Mouse (Mus musculus) splenic B cell, adult 2 months (primary cell): ENCODE results near the gene Soat1.
"Not testable (repeated sequence)": the region's sequence is repeated elsewhere in the genome, so short reads cannot be mapped to it uniquely, and the experiment has no call there.

Source experiments
- DNase-seq: peaks from one replicate; pipeline ENCODE4 v3.0.0-alpha.2; 2011; ENCODE audit warnings: low read depth, low spot score
- H3K27me3 ChIP-seq: 2 replicates; pipeline ENCODE4 v1.6.1; 2012; ENCODE audit warnings: mild to moderate bottlenecking, low read length, moderate library complexity, mixed read lengths; ENCODE audit not compliant: control insufficient read depth, poor library complexity, insufficient read depth, severe bottlenecking
- H3K36me3 ChIP-seq: 2 replicates; pipeline ENCODE4 v1.6.1; 2012; ENCODE audit warnings: mild to moderate bottlenecking, low read length, moderate library complexity, mixed read lengths; ENCODE audit not compliant: control insufficient read depth, poor library complexity, insufficient read depth, severe bottlenecking

Soat1 gene

DNA sequence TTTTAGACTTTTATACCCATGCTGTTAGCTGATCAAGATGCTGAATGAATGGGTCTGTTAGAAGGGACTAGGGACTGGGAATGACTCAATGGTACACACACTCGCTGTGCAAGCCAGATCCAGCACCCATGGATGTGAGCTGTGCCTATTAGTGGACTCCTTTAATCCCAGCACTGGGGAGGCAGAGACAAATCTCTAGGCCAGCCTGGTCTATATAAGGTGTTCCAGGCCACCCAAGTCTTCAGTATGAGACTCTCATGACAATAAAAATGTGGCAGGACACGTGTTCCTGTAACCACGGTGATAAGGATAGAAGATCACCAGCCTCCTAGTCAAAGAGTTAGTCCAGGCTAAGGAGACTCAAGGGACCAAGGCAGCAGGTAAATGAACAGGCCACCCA is 50.1 kb downstream of the Soat1 start:
- H3K36me3 ChIP-seq = no peaks in the 10 kb centered on the region
- no peak for DNase-seq
- H3K27me3 ChIP-seq = no peaks in the 10 kb centered on the region

DNA sequence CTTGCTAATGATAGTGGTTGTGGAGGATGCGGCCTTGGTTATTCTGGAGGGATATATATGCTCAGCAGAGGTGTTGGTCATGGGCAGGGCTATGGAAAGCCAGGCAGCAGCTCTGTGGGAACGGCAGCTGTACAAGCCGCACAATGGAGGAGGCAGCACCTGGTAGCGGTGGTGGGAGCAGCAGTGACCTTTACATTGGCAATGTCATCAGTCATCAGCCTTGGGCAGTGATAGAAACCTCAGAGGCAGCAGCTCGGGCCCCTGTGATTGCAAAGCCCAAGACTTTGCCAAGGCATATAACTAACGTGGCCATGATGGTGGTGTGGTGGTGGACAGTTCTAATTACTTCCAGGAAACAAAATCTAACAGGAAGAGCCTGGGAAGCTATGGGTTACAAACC is 50.6 kb downstream of the Soat1 start:
- DNase-seq = no peak
- Histone ChIP-seq H3K27me3 (no peaks in the 10 kb centered on the region), H3K36me3 (no peaks in the 10 kb centered on the region)

DNA sequence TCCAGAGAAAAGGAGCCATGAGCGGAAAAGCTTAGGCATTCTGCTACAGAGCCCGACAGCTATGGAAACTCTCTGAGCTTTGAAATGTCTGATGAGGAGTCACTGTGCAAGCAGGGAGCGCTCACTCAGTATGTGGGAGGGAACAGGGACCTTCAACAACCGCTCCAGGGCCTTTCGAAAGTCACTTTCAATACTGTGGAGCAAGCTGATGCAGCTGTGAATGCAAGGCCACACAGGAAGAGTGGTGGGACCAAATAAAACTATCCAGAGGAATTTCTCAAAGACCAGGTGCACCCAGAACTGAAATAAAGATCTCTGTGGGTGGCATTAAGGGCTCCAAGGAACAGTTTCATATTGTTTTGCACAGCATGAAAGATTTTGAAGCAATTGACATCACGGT is 51.3 kb downstream of the Soat1 start:
- Histone ChIP-seq H3K36me3 (no peaks in the 10 kb centered on the region), H3K27me3 (no peaks in the 10 kb centered on the region)
- no peak for DNase-seq

DNA sequence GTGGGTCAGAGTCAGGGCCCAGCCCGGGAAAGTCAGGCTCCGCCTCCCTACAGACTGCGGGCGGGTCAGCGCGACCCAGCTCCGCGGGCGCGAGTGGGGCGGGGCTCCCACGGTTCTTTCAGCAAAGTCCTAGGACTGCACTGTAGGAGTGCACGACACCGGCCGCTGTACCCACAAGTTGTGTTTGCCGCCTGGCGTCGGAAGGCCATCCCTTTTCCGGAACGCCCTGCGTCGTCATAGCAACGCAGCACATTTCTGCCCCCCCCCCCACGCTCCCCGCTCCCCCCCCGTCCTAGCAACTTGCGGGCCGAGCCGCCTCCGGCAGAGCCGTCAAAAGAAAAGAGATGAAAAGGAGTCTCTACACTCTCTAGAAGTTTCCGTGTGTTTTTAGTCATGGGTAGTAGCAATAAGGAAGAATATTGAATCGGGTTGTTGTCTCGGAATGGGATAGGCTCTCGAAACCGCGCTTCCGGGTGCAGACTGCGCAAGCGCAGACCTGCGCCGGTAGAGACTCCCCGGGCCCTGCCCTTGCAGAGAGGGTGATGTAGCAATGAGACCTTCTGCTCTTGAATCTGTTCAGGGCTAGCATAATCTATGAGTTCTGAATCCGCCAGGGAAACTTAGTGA is 53.3 kb downstream of the Soat1 start, which contains the start of gene Axdnd1:
Gene Axdnd1, minus strand, starts transcription at position 489 of the 627 bp plus-strand sequence.
- DNase-seq = peak; percentile 93
- no peaks in the 10 kb centered on the region for H3K27me3 ChIP-seq
- no peaks in the 10 kb centered on the region for H3K36me3 ChIP-seq

DNA sequence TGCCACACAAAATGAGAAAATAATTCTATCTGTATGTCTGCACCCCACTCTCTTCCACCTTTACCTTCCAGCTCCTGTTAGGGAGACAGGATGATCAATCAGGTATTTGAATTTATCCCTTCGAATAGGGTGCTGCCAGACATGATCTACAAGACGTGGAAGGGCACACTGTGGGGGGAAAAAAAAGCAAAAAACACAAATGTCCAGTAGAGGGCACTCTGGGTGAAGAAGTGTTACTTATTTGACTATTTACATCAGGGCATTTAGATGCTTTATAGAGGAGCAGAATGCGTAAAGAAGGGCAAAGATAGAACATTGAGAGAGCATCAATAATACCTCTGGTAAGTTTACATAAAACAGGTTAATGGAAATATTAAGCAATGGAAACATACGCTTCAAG is 56.0 kb downstream of the Soat1 start:
- Histone ChIP-seq H3K36me3 (no peaks in the 10 kb centered on the region), H3K27me3 (no peaks in the 10 kb centered on the region)
- peak; percentile 83 for DNase-seq

DNA sequence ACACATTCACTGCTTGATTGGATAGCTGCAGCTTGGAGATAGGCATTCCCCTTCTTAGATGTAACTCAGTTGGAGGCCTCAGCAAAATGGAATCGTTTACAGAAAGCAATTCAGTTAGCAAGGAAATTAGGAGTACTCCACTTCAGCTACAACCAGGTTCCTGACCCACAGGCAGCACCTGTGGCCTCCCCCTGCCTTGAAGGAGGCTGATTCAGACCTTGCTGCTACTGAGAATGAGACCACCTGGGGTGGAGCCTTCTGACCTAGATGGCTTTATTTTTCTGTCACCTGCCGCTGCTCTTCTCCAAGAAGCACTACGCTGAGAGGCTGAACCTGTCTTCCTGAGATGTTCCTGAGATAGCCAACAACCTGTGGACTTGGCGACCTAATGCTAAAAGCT is 65.6 kb downstream of the Soat1 start:
- DNase-seq = no peak
- Histone ChIP-seq H3K27me3 (no peaks in the 10 kb centered on the region), H3K36me3 (no peaks in the 10 kb centered on the region)

DNA sequence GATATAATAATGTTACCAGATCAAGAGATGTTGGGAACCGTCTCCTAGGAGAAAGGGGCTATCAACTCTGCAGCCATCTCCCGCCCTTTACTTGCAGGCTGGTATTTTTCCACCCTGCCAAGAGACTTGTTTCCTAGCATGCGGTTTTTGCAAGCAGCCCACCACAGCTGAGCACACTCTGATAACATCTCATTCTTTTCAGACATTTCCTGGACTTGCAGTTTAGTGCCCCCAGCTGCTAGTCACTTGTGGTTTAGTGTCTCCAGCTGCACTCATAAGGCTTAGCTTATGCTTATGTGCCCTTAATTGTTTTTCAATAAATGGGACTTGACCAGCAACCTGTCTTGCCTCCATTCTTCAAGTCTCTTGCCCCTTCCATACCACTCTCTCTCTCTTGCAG is 66.1 kb downstream of the Soat1 start:
- Histone ChIP-seq H3K36me3 (no peaks in the 10 kb centered on the region), H3K27me3 (no peaks in the 10 kb centered on the region)
- no peak for DNase-seq

DNA sequence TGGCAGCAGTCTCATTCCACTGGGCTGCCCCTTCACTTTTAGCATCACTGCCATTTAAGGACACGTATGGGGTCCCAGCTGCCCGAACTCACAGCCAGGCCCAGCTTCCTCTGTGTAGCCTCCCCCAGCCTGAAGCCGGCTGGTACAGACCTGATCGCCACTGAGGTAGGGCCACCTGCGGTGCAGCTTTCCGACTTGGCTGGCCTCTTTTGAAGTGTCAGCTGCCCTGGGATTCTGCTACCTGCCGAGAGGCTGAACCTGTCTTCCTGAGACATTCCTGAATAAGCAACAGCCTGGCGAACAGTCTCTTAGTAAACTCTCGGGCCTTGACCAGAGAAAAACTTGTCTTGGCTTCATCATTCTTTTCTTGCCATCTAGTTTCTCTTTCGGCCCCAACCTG is 70.9 kb downstream of the Soat1 start:
- H3K27me3 ChIP-seq = no peaks in the 10 kb centered on the region
- no peak for DNase-seq
- no peaks in the 10 kb centered on the region for H3K36me3 ChIP-seq

DNA sequence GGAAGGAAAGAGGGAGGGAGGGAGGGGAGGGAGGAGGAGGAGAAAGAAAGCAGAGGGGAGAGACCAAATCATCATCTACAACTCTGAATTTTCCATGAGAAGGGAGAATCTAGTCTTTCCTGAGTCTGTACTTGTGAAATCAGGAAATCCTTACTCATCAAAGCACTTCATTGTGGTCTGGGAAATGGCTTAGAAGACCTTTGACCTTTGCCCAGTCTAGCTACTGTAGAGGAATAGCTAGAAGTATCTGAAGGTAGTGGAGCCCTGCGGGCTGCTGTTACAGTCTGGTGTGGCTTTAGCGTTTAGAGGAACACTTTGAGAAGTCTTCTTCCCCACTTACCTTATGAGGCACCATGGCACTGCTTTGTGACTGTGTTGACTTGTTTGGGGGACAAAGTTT is 71.6 kb downstream of the Soat1 start:
- Histone ChIP-seq H3K27me3 (no peaks in the 10 kb centered on the region), H3K36me3 (no peaks in the 10 kb centered on the region)
- no peak for DNase-seq

DNA sequence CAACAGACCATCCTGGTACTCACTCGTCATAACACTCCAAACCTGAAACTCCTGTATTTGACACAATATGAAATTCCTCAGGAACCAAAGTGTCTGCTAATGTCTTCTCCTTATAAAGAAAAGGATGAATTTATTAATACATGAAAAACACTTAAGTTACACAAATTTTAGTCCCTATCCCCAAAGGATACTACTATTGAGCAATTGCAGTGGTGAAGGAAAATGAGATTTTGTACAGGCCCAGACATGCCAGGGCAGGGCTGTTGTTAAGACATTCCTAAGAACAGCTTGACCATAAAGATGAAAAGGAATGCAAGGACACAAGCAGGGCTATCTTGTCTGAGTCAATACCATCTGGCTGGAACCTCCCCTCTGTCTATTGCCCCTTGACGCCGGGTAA is 74.0 kb downstream of the Soat1 start:
- not testable (repeated sequence) for DNase-seq, H3K27me3 ChIP-seq, H3K36me3 ChIP-seq

DNA sequence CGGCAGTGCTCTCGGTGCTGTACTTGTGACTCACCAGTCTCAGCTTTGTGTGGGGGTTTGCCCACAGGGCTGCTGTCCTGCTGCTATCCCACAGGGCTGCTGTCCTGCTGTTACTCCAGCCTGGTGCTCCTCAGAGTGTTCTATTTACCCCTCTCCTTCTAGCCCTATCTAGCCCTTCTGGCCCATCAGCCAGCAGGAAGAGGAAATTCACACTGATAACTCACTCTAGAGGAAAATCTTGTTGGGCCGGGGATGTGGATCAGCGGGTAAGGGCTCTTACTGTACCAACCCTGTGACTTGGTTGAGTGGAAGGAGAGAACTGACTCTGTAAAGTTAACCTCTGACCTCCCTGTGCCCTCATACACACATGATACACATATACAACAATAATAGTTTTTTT is 81.0 kb downstream of the Soat1 start:
- H3K27me3 ChIP-seq = no peaks in the 10 kb centered on the region
- DNase-seq = no peak

DNA sequence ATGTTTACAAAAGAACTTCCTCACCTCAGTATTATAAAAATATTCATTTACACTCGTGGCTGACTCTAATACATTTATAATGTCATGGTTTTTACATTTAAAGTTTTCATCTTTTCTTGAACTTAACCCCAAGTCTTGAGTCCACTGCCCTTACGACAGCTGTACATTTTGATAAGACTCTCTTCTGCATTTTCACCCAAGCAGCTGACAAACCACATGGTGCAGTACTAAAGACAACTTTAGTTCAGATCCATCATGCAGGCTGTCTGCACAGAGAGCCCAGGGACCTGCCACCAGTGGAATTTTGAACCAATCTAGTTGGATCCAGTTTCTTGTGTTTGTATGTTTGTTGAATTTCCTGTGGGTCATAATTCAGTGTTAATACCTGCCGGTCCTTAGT is 87.3 kb downstream of the Soat1 start:
- no peak for DNase-seq
- H3K36me3 ChIP-seq = no peaks in the 10 kb centered on the region
- no peaks in the 10 kb centered on the region for H3K27me3 ChIP-seq

More for the DNA sequence above, 81.0 kb downstream of the Soat1 start:
- no peaks in the 10 kb centered on the region for H3K36me3 ChIP-seq

DNA sequence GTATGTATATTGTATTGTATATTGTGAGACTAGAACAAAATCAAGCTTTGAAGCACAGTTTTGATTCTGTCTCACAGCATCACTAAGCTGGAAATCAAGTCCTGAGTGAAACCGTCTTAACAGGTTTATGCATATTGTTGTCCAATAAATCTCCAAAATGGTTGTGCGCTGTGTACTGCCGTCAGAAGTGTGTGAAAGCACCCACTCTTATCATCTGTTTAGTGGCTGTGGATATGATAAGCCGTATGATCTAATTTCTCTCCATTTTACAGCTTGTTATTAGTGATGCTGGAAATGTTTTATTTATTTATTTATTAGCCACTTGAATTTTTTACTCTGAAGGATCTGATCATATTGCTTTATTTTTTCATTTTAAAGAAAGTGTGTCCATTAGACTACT is 87.9 kb downstream of the Soat1 start:
- no peak for DNase-seq
- Histone ChIP-seq H3K27me3 (no peaks in the 10 kb centered on the region), H3K36me3 (no peaks in the 10 kb centered on the region)

DNA sequence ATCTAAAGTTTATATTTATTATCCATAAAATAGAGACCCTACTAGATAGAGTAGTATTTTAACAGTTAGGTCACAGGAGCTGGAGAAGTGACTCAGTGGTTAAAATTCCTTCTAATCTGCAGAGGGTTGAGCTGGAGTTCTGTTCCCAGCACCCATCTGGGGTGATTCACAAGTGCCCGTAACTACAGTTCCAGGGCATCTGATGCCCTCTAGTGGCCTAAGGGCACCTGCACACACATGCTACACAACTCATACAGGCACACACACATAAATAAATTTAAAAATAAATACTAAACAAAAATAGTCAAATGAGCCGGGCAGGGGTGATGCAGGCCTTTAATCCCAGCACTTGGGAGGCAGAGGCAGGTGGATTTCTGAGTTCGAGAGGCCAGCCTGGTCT is 92.9 kb downstream of the Soat1 start:
- DNase-seq = no peak
- H3K36me3 ChIP-seq = no peaks in the 10 kb centered on the region
- no peaks in the 10 kb centered on the region for H3K27me3 ChIP-seq
